Mouse (Mus musculus): ENCODE results near the gene Gpr1. TPM values are rescaled to one million over a fixed set of nuclear protein-coding genes. Genes with fewer than 3 reads are reported as not detected.

Gene Gpr1
- polyA plus RNA-seq, 1 experiment from 2014 or later = 0.08 TPM

DNA sequence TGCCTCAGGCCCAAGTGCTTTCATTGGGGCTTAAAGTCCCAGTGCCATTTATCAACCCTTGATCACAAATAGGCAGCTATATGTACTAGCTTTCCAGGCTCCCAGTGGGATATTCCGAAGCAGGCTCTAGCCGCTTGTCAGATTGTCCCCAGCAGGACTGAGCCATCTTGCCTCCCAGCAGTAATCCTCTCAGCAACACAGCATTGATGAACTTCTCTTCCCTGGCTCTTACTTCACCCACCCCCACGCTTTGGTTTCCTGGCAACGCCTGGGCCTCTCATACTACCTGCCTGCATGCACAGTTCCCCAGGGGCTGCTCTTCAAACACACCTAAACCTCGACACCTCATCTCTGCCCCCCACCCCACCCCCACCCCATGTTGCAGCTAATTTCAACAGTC is 23.0 kb upstream of the Gpr1 start:
- TF ChIP-seq CTCF (IDR thresholded peaks at IDR 0.05; ENCODE audit: low read depth) = no peak
- no peaks in the 10 kb centered on the region for H3K36me3 ChIP-seq (ENCODE audit: control insufficient read depth, insufficient read depth)
- H3K9ac ChIP-seq (ENCODE audit: low read depth, low read length) = no peak overlapping the region
- WGBS = 22% methylated on average over 5 of the region's 5 CpGs
- no peaks in the 10 kb centered on the region for H3K9me3 ChIP-seq (ENCODE audit: control insufficient read depth)
- no peak overlapping the region for H3K27ac ChIP-seq (ENCODE audit: low read depth, low read length)
- H3K4me2 ChIP-seq (replicated peaks; ENCODE audit: low read depth) = no peak overlapping the region
- H3K27me3 ChIP-seq (replicated peaks; ENCODE audit: control insufficient read depth, insufficient read depth, low read length) = no peaks in the 10 kb centered on the region
- H3K4me1 ChIP-seq (replicated peaks; ENCODE audit: control insufficient read depth, insufficient read depth, low read length) = no peaks in the 10 kb centered on the region
- H3K4me3 ChIP-seq (ENCODE audit: low read depth, low read length) = no peak overlapping the region
- no peak for ATAC-seq

DNA sequence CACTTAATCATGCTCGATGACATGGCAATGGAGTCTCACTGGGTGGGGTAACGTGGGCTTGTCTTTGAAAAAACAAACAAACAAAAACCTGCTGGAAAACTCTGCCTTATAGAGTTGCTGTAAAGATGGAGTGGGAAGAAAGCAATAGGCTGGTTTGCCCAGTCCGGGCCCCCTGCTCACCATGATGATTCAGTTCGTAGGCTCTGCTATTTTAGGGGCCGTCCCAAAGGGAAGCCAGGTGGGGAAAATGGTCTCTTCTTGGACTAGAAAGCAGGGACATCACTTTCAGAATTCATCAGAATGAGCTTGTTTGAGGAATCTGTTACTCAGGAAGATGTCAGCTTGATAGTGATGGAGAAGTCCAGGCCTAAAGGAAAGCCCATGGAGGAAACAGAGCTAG is 12.9 kb upstream of the Gpr1 start:
- no peak overlapping the region for H3K4me2 ChIP-seq (replicated peaks; ENCODE audit: low read depth)
- no peak overlapping the region for H3K4me3 ChIP-seq (ENCODE audit: low read depth, low read length)
- no peak for ATAC-seq
- H3K9me3 ChIP-seq (ENCODE audit: control insufficient read depth) = no peaks in the 10 kb centered on the region
- no peak for TF ChIP-seq CTCF (IDR thresholded peaks at IDR 0.05; ENCODE audit: low read depth)
- WGBS = 81% methylated on average over 5 of the region's 5 CpGs
- no peaks in the 10 kb centered on the region for H3K27me3 ChIP-seq (replicated peaks; ENCODE audit: control insufficient read depth, insufficient read depth, low read length)
- H3K36me3 ChIP-seq (ENCODE audit: control insufficient read depth, insufficient read depth) = no peaks in the 10 kb centered on the region
- H3K27ac ChIP-seq (ENCODE audit: low read depth, low read length) = no peak overlapping the region
- H3K4me1 ChIP-seq (replicated peaks; ENCODE audit: control insufficient read depth, insufficient read depth, low read length) = no peaks in the 10 kb centered on the region
- no peak overlapping the region for H3K9ac ChIP-seq (ENCODE audit: low read depth, low read length)

DNA sequence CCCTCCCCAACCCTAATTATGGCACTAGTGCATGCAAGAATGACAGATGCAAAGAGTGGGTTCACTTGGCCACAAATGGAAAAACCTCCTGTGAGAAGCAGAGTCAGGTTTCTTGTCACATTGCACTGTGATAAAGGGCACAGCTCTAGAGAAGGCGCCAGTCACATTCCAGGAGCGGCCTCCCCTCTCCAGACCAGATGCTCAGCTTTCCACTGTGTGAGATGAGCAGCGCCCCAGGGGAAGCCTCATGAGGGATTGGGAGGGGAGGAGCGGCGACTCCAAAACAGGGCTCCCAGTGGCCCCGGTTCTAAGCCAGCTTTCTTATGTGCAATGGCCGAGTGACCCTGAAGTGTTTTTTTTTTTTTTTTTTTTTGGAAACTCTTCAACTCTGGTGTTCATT is 11.5 kb upstream of the Gpr1 start:
- no peak for TF ChIP-seq CTCF (IDR thresholded peaks at IDR 0.05; ENCODE audit: low read depth)
- Histone ChIP-seq H3K4me2 (replicated peaks; ENCODE audit: low read depth) (no peak overlapping the region), H3K4me1 (replicated peaks; ENCODE audit: control insufficient read depth, insufficient read depth, low read length) (no peaks in the 10 kb centered on the region), H3K27ac (ENCODE audit: low read depth, low read length) (no peak overlapping the region), H3K9ac (ENCODE audit: low read depth, low read length) (no peak overlapping the region), H3K9me3 (ENCODE audit: control insufficient read depth) (no peaks in the 10 kb centered on the region), H3K4me3 (ENCODE audit: low read depth, low read length) (no peak overlapping the region), H3K27me3 (replicated peaks; ENCODE audit: control insufficient read depth, insufficient read depth, low read length) (no peaks in the 10 kb centered on the region), H3K36me3 (ENCODE audit: control insufficient read depth, insufficient read depth) (no peaks in the 10 kb centered on the region)
- WGBS = 27% methylated on average over 7 of the region's 7 CpGs
- no peak for ATAC-seq

DNA sequence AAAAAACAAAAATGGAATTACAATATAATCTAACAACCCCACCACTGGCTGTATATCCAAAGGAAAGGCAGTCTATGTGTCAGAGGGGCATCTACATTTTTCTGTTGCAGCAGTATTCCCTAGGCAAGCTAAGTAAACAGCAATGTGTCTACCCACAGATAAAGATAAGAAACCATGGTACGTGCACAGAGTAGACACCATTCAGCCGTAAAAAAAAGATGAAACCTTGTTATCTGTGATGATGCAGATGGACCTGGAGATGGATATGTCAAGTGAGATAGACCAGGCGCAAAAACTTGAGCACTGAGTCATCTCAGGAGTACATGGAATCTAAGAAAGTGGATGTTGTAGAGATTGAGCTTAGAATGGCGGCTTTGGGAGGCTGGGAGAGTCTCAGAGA is 10.7 kb upstream of the Gpr1 start:
- Histone ChIP-seq H3K27me3 (replicated peaks; ENCODE audit: control insufficient read depth, insufficient read depth, low read length) (no peaks in the 10 kb centered on the region), H3K4me1 (replicated peaks; ENCODE audit: control insufficient read depth, insufficient read depth, low read length) (no peaks in the 10 kb centered on the region), H3K9me3 (ENCODE audit: control insufficient read depth) (no peaks in the 10 kb centered on the region), H3K36me3 (ENCODE audit: control insufficient read depth, insufficient read depth) (no peaks in the 10 kb centered on the region), H3K4me2 (replicated peaks; ENCODE audit: low read depth) (no peak overlapping the region), H3K9ac (ENCODE audit: low read depth, low read length) (no peak overlapping the region), H3K27ac (ENCODE audit: low read depth, low read length) (no peak overlapping the region), H3K4me3 (ENCODE audit: low read depth, low read length) (no peak overlapping the region)
- 57% methylated on average over 4 of the region's 4 CpGs for WGBS
- ATAC-seq = no peak
- no peak for TF ChIP-seq CTCF (IDR thresholded peaks at IDR 0.05; ENCODE audit: low read depth)

GRCm38 (mm10) chr1:63219277-63219676 is 4.9 kb upstream of the Gpr1 start:
- 87% methylated on average over 4 of the region's 4 CpGs for WGBS
- TF ChIP-seq CTCF (IDR thresholded peaks at IDR 0.05; ENCODE audit: low read depth) = no peak
- no peak for ATAC-seq

DNA sequence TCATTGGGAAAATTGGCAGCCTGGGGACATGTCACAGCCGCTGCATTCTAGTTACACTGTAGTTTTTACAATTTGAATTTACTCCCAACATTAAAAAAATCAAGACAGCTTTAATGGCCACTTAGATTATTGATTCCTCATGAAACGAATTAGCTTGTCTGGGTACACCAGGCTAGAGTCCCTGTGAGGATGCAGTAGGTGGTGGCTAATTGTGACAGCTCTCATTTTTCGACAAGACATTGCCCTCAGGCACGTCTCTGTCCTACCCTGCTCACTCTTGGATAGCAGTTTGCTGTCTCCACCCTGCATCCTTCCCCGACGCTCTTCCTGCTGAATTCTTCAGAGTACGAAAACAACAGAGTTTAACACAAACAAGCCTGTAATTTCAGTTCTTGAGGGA is 288 bp upstream of the Gpr1 start:
- Histone ChIP-seq H3K4me3 (ENCODE audit: low read depth, low read length) (no peak overlapping the region), H3K9ac (ENCODE audit: low read depth, low read length) (no peak overlapping the region), H3K27me3 (replicated peaks; ENCODE audit: control insufficient read depth, insufficient read depth, low read length) (peaks cover 4% of the 10 kb centered on the region; the same call in 1 of the 2 replicates), H3K27ac (ENCODE audit: low read depth, low read length) (no peak overlapping the region), H3K4me1 (replicated peaks; ENCODE audit: control insufficient read depth, insufficient read depth, low read length) (no peaks in the 10 kb centered on the region), H3K4me2 (replicated peaks; ENCODE audit: low read depth) (no peak overlapping the region), H3K36me3 (ENCODE audit: control insufficient read depth, insufficient read depth) (no peaks in the 10 kb centered on the region), H3K9me3 (ENCODE audit: control insufficient read depth) (no peaks in the 10 kb centered on the region)
- 58% methylated on average over 7 of the region's 7 CpGs for WGBS
- no peak for ATAC-seq
- TF ChIP-seq CTCF (IDR thresholded peaks at IDR 0.05; ENCODE audit: low read depth) = no peak

More at GRCm38 (mm10) chr1:63219277-63219676, 4.9 kb upstream of the Gpr1 start:
- H3K4me1 ChIP-seq (replicated peaks; ENCODE audit: control insufficient read depth, insufficient read depth, low read length) = no peaks in the 10 kb centered on the region
- H3K27me3 ChIP-seq (replicated peaks; ENCODE audit: control insufficient read depth, insufficient read depth, low read length) = no peaks in the 10 kb centered on the region
- H3K36me3 ChIP-seq (ENCODE audit: control insufficient read depth, insufficient read depth) = no peaks in the 10 kb centered on the region
- H3K27ac ChIP-seq (ENCODE audit: low read depth, low read length) = no peak overlapping the region
- H3K4me2 ChIP-seq (replicated peaks; ENCODE audit: low read depth) = no peak overlapping the region
- H3K9ac ChIP-seq (ENCODE audit: low read depth, low read length) = no peak overlapping the region
- H3K9me3 ChIP-seq (ENCODE audit: control insufficient read depth) = no peaks in the 10 kb centered on the region
- no peak overlapping the region for H3K4me3 ChIP-seq (ENCODE audit: low read depth, low read length)

Measured in intestine, postnatal 0 days (tissue).